Mouse (Mus musculus) hindbrain, embryonic 10.5 days (tissue): ENCODE measurements at regions not wholly inside any gene's neighbourhood (a gene's known extent, or its start where the extent isn't known, plus 50 kb on each side); places are given as distances from the start of the nearest gene placed in this dataset.
A peak's percentile ranks its signal among the peaks of the same experiment; 100 is the strongest.

ENCODE experiments used
- DNase-seq: peaks from one replicate; pipeline ENCODE4 v3.0.0-alpha.2; 2017; ENCODE audit warnings: low spot score
- H3K27ac ChIP-seq: fragments of 300-500 bp; sonication (generic); 2 replicates; pipeline ENCODE4 v1.5.1; 2016; ENCODE audit warnings: mild to moderate bottlenecking, moderate library complexity
- H3K27me3 ChIP-seq: fragments of 300-500 bp; sonication (generic); 2 replicates; pipeline ENCODE4 v1.6.1; 2016; ENCODE audit warnings: mild to moderate bottlenecking; ENCODE audit not compliant: poor library complexity, insufficient read depth, severe bottlenecking
- H3K36me3 ChIP-seq: fragments of 300-500 bp; sonication (generic); 2 replicates; pipeline ENCODE4 v1.6.1; 2016; ENCODE audit warnings: mild to moderate bottlenecking, moderate library complexity
- H3K4me1 ChIP-seq: fragments of 300-500 bp; sonication (generic); replicated peaks from 2 replicates; pipeline ENCODE4 v1.6.1; 2016; ENCODE audit warnings: mild to moderate bottlenecking
- H3K4me3 ChIP-seq: fragments of 300-500 bp; sonication (generic); 2 replicates; pipeline ENCODE4 v1.5.1; 2016; ENCODE audit warnings: mild to moderate bottlenecking, moderate library complexity
- H3K9me3 ChIP-seq: fragments of 300-500 bp; sonication (generic); 2 replicates; pipeline ENCODE4 v1.6.1; 2016; ENCODE audit warnings: mild to moderate bottlenecking, moderate library complexity
- WGBS: fragments of 180-500 bp; shearing (Covaris S2); methylation state at CpG from one replicate; pipeline ENCODE4 v1.1.7; 2016; 5-methylcytosine and 5-hydroxymethylcytosine counted together

GRCm38 (mm10) chr9:47091796-47092195, 93.3 kb downstream of the Gm4791 start:
- Histone ChIP-seq H3K4me3 (no peak overlapping the region), H3K9me3 (no peaks in the 10 kb centered on the region), H3K27me3 (no peaks in the 10 kb centered on the region), H3K4me1 (no peaks in the 10 kb centered on the region), H3K27ac (no peak overlapping the region), H3K36me3 (no peaks in the 10 kb centered on the region)
- DNase-seq = no peak
- 79% methylated on average over 10 of the region's 10 CpGs for WGBS

- H3K36me3 ChIP-seq = no peaks in the 10 kb centered on the region
- no peaks in the 10 kb centered on the region for H3K27me3 ChIP-seq
- H3K9me3 ChIP-seq = no peaks in the 10 kb centered on the region
- WGBS = 89% methylated on average over 4 of the region's 4 CpGs
- no peak overlapping the region for H3K27ac ChIP-seq
- no peak overlapping the region for H3K4me3 ChIP-seq
- H3K4me1 ChIP-seq = no peaks in the 10 kb centered on the region
- no peak for DNase-seq
Measured at GRCm38 (mm10) chr9:47095656-47096055, 97.1 kb downstream of the Gm4791 start.

GRCm38 (mm10) chr9:47103316-47103715, 104.8 kb downstream of the Gm4791 start:
- DNase-seq = no peak
- 84% methylated on average over 3 of the region's 3 CpGs for WGBS
- no peak overlapping the region for H3K27ac ChIP-seq
- H3K36me3 ChIP-seq = no peaks in the 10 kb centered on the region
- no peaks in the 10 kb centered on the region for H3K9me3 ChIP-seq
- 0 out of 2 replicates have a peak, but pooled peaks cover 3% of the 10 kb centered on the region for H3K27me3 ChIP-seq
- no peak overlapping the region for H3K4me3 ChIP-seq
- H3K4me1 ChIP-seq = no peaks in the 10 kb centered on the region

- no peaks in the 10 kb centered on the region for H3K9me3 ChIP-seq
- H3K27ac ChIP-seq = no peak overlapping the region
- DNase-seq = no peak
- H3K4me1 ChIP-seq = no peaks in the 10 kb centered on the region
- H3K36me3 ChIP-seq = no peaks in the 10 kb centered on the region
- H3K27me3 ChIP-seq = 0 out of 2 replicates have a peak, but pooled peaks cover 3% of the 10 kb centered on the region
- no peak overlapping the region for H3K4me3 ChIP-seq
- 85% methylated on average over 5 of the region's 5 CpGs for WGBS
Measured at GRCm38 (mm10) chr9:47103966-47104365, 105.4 kb downstream of the Gm4791 start.

- Histone ChIP-seq H3K36me3 (no peaks in the 10 kb centered on the region), H3K4me3 (no peak overlapping the region), H3K27me3 (no peaks in the 10 kb centered on the region), H3K9me3 (no peaks in the 10 kb centered on the region), H3K27ac (no peak overlapping the region), H3K4me1 (0 out of 2 replicates have a peak, but pooled peaks cover 7% of the 10 kb centered on the region)
- DNase-seq = no peak
- WGBS = 60% methylated on average over 5 of the region's 5 CpGs
Measured at GRCm38 (mm10) chr9:47108096-47108495, 109.6 kb downstream of the Gm4791 start.

GRCm38 (mm10) chr9:47119253-47119652, 120.7 kb downstream of the Gm4791 start:
- 81% methylated on average over 8 of the region's 8 CpGs for WGBS
- no peak overlapping the region for H3K4me3 ChIP-seq
- no peaks in the 10 kb centered on the region for H3K27me3 ChIP-seq
- no peaks in the 10 kb centered on the region for H3K36me3 ChIP-seq
- H3K9me3 ChIP-seq = no peaks in the 10 kb centered on the region
- no peak overlapping the region for H3K27ac ChIP-seq
- no peaks in the 10 kb centered on the region for H3K4me1 ChIP-seq
- no peak for DNase-seq

GRCm38 (mm10) chr9:47123113-47123512, 124.6 kb downstream of the Gm4791 start:
- no peak for DNase-seq
- 88% methylated on average over 2 of the region's 2 CpGs for WGBS
- no peak overlapping the region for H3K4me3 ChIP-seq

GRCm38 (mm10) chr9:47125517-47125916, 127.0 kb downstream of the Gm4791 start:
- no peak overlapping the region for H3K27ac ChIP-seq
- no peaks in the 10 kb centered on the region for H3K9me3 ChIP-seq
- H3K4me1 ChIP-seq = no peaks in the 10 kb centered on the region
- WGBS = 81% methylated on average over 3 of the region's 3 CpGs
- H3K4me3 ChIP-seq = no peak overlapping the region
- H3K27me3 ChIP-seq = no peaks in the 10 kb centered on the region
- H3K36me3 ChIP-seq = no peaks in the 10 kb centered on the region
- no peak for DNase-seq

More at GRCm38 (mm10) chr9:47123113-47123512, 124.6 kb downstream of the Gm4791 start:
- no peaks in the 10 kb centered on the region for H3K27me3 ChIP-seq
- H3K9me3 ChIP-seq = no peaks in the 10 kb centered on the region
- H3K27ac ChIP-seq = no peak overlapping the region
- H3K36me3 ChIP-seq = no peaks in the 10 kb centered on the region
- H3K4me1 ChIP-seq = no peaks in the 10 kb centered on the region

- Histone ChIP-seq H3K27me3 (no peaks in the 10 kb centered on the region), H3K4me1 (no peaks in the 10 kb centered on the region), H3K27ac (no peak overlapping the region), H3K36me3 (no peaks in the 10 kb centered on the region), H3K4me3 (no peak overlapping the region), H3K9me3 (no peaks in the 10 kb centered on the region)
- 68% methylated on average over 2 of the region's 2 CpGs for WGBS
- DNase-seq = no peak
Measured at GRCm38 (mm10) chr9:47126236-47126635, 127.7 kb downstream of the Gm4791 start.

- no peaks in the 10 kb centered on the region for H3K27me3 ChIP-seq
Measured at GRCm38 (mm10) chr9:47127756-47128424, 129.3 kb downstream of the Gm4791 start.

GRCm38 (mm10) chr9:47129101-47129500, 130.6 kb downstream of the Gm4791 start:
- no peak overlapping the region for H3K27ac ChIP-seq
- no peak for DNase-seq
- H3K36me3 ChIP-seq = no peaks in the 10 kb centered on the region
- H3K27me3 ChIP-seq = no peaks in the 10 kb centered on the region
- H3K4me3 ChIP-seq = no peak overlapping the region
- no peaks in the 10 kb centered on the region for H3K9me3 ChIP-seq
- peaks cover 6% of the 10 kb centered on the region; the same call in 1 of the 2 replicates for H3K4me1 ChIP-seq

More at GRCm38 (mm10) chr9:47127756-47128424, 129.3 kb downstream of the Gm4791 start:
- no peak for DNase-seq
- H3K36me3 ChIP-seq = no peaks in the 10 kb centered on the region
- no peaks in the 10 kb centered on the region for H3K9me3 ChIP-seq
- no peak overlapping the region for H3K27ac ChIP-seq
- H3K4me3 ChIP-seq = no peak overlapping the region
- H3K4me1 ChIP-seq = no peaks in the 10 kb centered on the region
- whole genome bisulfite sequencing = 93% methylated on average over 11 of the region's 11 CpGs

- peaks cover 6% of the 10 kb centered on the region; the same call in 1 of the 2 replicates for H3K4me1 ChIP-seq
- H3K4me3 ChIP-seq = no peak overlapping the region
- no peaks in the 10 kb centered on the region for H3K27me3 ChIP-seq
- peak overlapping the region; percentile 59; the same call in 1 of the 2 replicates for H3K27ac ChIP-seq
- no peaks in the 10 kb centered on the region for H3K9me3 ChIP-seq
- 78% methylated on average over 5 of the region's 5 CpGs for WGBS
- no peaks in the 10 kb centered on the region for H3K36me3 ChIP-seq
- DNase-seq = no peak
Measured at GRCm38 (mm10) chr9:47133454-47133853, 134.9 kb downstream of the Gm4791 start.

- WGBS = 74% methylated on average over 8 of the region's 8 CpGs
- Histone ChIP-seq H3K27ac (peak overlapping the region; percentile 59; the same call in 1 of the 2 replicates), H3K36me3 (no peaks in the 10 kb centered on the region), H3K27me3 (no peaks in the 10 kb centered on the region), H3K9me3 (no peaks in the 10 kb centered on the region), H3K4me1 (peaks cover 6% of the 10 kb centered on the region; the same call in 1 of the 2 replicates), H3K4me3 (no peak overlapping the region)
- no peak for DNase-seq
Measured at GRCm38 (mm10) chr9:47133873-47134272, 135.3 kb downstream of the Gm4791 start.
